Mouse (Mus musculus): ENCODE results near the gene Zbtb20. TPM values are rescaled to one million over a fixed set of nuclear protein-coding genes. Genes with fewer than 3 reads are reported as not detected.

Gene Zbtb20
- total and polyA plus RNA-seq, 3 experiments: 1.8 to 18.1 (median 6.6) TPM

DNA sequence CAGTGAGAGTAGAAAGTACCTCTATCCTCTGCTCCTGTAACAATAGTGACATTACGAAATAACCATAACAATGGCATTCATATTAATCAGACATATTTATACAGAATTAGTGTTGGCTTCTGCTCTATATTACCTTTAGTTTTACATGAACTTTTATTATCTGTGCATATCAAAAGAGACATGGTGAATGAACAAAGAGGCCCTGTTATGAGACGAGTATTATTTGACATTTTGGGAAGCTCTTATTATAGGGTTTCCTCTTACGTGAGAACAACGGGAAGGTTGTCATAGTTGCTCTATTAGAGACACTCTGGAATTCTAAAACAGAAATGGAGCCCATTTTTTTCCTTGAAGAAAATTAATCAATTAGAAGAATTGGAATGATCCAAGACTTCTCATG lies 161.6 kb downstream of the Zbtb20 start:
- H3K36me3 ChIP-seq (replicated peaks): no peaks in the 10 kb centered on the region
- no peak for ATAC-seq (ENCODE audit: extremely low read depth, insufficient number of reproducible peaks, low FRiP score, poor library complexity, severe bottlenecking)
- no peaks in the 10 kb centered on the region for H3K9me3 ChIP-seq (replicated peaks)
- H3K4me3 ChIP-seq (ENCODE audit: low read depth, low read length): no peak overlapping the region
- no peaks in the 10 kb centered on the region for H3K4me1 ChIP-seq (ENCODE audit: insufficient read depth, low read depth, low read length)
- no peaks in the 10 kb centered on the region for H3K27me3 ChIP-seq (ENCODE audit: insufficient read depth, low read length)
- TF ChIP-seq POLR2AphosphoS5 (IDR thresholded peaks at IDR 0.05; ENCODE audit: insufficient replicate concordance, low read depth, low read length) (no peak), CTCF (IDR thresholded peaks at IDR 0.05; ENCODE audit: low read depth, low read length) (no peak)
- no peak for DNase-seq (ENCODE audit: low spot score)

DNA sequence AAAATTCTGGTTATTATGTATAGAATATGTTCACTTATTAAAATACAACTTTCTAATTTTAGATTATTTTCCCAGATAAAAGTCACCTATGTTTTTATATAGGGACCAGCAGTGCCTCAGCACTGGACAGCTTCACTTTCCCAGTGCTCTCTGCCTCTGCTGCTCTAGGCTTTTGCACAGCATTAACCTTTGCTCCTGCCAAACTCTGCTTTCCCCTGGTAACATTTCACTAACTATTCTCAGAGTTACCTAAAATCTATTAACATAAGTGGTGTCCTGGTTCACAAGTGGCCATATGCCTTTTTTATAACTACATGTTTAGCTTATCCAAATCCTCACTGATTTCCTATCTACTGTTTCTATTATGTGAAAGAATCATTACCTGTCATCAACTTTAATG lies 169.9 kb downstream of the Zbtb20 start:
- Histone ChIP-seq H3K4me3 (ENCODE audit: low read depth, low read length) (no peak overlapping the region), H3K9me3 (replicated peaks) (no peaks in the 10 kb centered on the region), H3K27me3 (ENCODE audit: insufficient read depth, low read length) (no peaks in the 10 kb centered on the region), H3K36me3 (replicated peaks) (no peaks in the 10 kb centered on the region), H3K4me1 (ENCODE audit: insufficient read depth, low read depth, low read length) (no peaks in the 10 kb centered on the region)
- no peak for ATAC-seq (ENCODE audit: extremely low read depth, insufficient number of reproducible peaks, low FRiP score, poor library complexity, severe bottlenecking)
- TF ChIP-seq TAL1 (conservative IDR thresholded peaks at IDR 0.05; ENCODE audit: low read depth, low read length) (no peak), POLR2AphosphoS5 (IDR thresholded peaks at IDR 0.05; ENCODE audit: insufficient replicate concordance, low read depth, low read length) (no peak), GATA1 (IDR thresholded peaks at IDR 0.05; ENCODE audit: borderline replicate concordance, low read length) (no peak), GATA2 (IDR thresholded peaks at IDR 0.05; ENCODE audit: borderline replicate concordance, low read depth, low read length) (no peak), CTCF (IDR thresholded peaks at IDR 0.05; ENCODE audit: low read depth, low read length) (no peak)
- DNase-seq (ENCODE audit: low spot score): no peak

DNA sequence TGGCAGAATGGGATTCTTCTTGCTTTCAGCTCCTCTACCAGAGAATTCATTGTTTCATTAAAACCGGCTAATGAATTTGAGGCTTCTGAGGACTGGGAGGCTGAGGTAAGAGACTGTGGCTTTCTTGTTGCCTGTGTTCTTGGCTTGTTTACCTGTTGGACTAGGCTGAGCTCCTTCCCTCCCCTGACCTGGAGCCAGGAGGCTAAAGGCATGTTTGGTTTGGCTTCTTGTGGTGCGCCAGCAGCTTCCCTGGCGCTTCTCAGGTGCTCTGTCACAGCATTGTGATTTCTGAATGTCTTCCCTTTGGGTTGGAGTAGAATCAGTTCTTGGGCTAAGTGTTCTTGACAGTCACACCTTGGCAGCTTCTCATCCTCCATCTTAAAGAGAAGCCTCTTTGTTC lies 171.0 kb downstream of the Zbtb20 start:
- Histone ChIP-seq H3K4me1 (ENCODE audit: insufficient read depth, low read depth, low read length) (no peaks in the 10 kb centered on the region), H3K36me3 (replicated peaks) (no peaks in the 10 kb centered on the region), H3K9me3 (replicated peaks) (no peaks in the 10 kb centered on the region), H3K4me3 (ENCODE audit: low read depth, low read length) (no peak overlapping the region), H3K27me3 (ENCODE audit: insufficient read depth, low read length) (no peaks in the 10 kb centered on the region)
- no peak for DNase-seq (ENCODE audit: low spot score)
- no peak for ATAC-seq (ENCODE audit: extremely low read depth, insufficient number of reproducible peaks, low FRiP score, poor library complexity, severe bottlenecking)
- no peak for TF ChIP-seq POLR2AphosphoS5 (IDR thresholded peaks at IDR 0.05; ENCODE audit: insufficient replicate concordance, low read depth, low read length)

DNA sequence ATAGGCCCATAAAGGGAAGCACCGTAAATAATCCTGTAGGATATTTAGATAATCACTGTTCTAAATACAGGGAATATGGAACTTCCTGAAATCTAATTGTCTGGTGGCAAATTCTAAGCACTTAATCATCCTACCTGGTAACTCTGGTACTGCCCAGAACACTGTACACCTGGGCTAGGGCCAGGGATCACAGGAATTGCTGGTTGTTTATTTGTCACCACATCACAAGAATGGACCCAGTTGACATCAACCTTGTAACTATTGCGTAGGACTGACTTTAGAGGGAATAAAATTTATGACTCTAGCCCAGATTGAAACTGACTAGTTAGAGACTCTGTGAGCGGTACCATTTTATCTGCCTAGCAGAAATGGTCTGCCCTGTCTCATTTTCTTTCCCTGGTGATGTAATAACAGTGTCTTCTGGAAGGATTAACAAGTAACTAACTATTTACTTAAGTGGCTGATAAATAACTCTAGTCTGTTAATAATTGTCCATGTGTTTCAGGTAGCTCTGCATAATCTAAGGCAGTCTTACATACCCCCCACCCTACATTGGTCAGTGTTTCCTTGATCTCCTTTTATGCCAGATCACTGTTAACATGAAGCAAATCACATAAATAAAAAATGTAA lies 194.1 kb downstream of the Zbtb20 start:
- no peak overlapping the region for H3K4me3 ChIP-seq (ENCODE audit: low read depth, low read length)
- no peaks in the 10 kb centered on the region for H3K4me1 ChIP-seq (ENCODE audit: insufficient read depth, low read depth, low read length)
- no peaks in the 10 kb centered on the region for H3K9me3 ChIP-seq (replicated peaks)
- TF ChIP-seq POLR2AphosphoS5 (IDR thresholded peaks at IDR 0.05; ENCODE audit: insufficient replicate concordance, low read depth, low read length) (no peak), GATA1 (IDR thresholded peaks at IDR 0.05; ENCODE audit: borderline replicate concordance, low read length) (no peak), TAL1 (conservative IDR thresholded peaks at IDR 0.05; ENCODE audit: low read depth, low read length) (no peak), GATA2 (IDR thresholded peaks at IDR 0.05; ENCODE audit: borderline replicate concordance, low read depth, low read length) (no peak), CTCF (IDR thresholded peaks at IDR 0.05; ENCODE audit: low read depth, low read length) (no peak)
- H3K27me3 ChIP-seq (ENCODE audit: insufficient read depth, low read length): no peaks in the 10 kb centered on the region
- no peak for DNase-seq (ENCODE audit: low spot score)
- no peaks in the 10 kb centered on the region for H3K36me3 ChIP-seq (replicated peaks)
- no peak for ATAC-seq (ENCODE audit: extremely low read depth, insufficient number of reproducible peaks, low FRiP score, poor library complexity, severe bottlenecking)

DNA sequence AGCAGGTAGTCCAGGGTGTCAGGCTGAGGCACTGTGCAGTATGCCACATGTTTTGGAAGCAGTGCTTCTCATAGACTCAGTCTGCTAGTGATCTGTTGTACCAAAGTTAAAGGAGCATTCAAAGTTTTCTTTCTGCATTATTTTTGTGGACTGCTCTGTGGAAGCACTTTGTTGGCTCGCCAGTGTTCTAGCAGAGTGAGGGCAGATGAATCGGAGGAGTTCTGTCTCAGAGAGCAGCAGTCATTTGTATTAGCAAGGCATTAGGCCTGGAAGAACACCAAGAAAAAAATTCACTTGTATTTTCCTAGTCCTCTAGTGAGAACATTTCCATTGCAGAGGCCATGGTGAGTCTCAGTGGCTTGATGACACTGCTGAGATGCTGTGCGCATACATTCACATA lies 196.2 kb downstream of the Zbtb20 start:
- no peaks in the 10 kb centered on the region for H3K4me1 ChIP-seq (ENCODE audit: insufficient read depth, low read depth, low read length)
- DNase-seq (ENCODE audit: low spot score) (no peak), ATAC-seq (ENCODE audit: extremely low read depth, insufficient number of reproducible peaks, low FRiP score, poor library complexity, severe bottlenecking) (no peak)
- TF ChIP-seq GATA1 (IDR thresholded peaks at IDR 0.05; ENCODE audit: borderline replicate concordance, low read length): no peak
- no peak for TF ChIP-seq CTCF (IDR thresholded peaks at IDR 0.05; ENCODE audit: low read depth, low read length)
- TF ChIP-seq TAL1 (conservative IDR thresholded peaks at IDR 0.05; ENCODE audit: low read depth, low read length): no peak
- TF ChIP-seq GATA2 (IDR thresholded peaks at IDR 0.05; ENCODE audit: borderline replicate concordance, low read depth, low read length): no peak
- TF ChIP-seq POLR2AphosphoS5 (IDR thresholded peaks at IDR 0.05; ENCODE audit: insufficient replicate concordance, low read depth, low read length): no peak
- H3K4me3 ChIP-seq (ENCODE audit: low read depth, low read length): no peak overlapping the region
- H3K36me3 ChIP-seq (replicated peaks): no peaks in the 10 kb centered on the region
- H3K9me3 ChIP-seq (replicated peaks): no peaks in the 10 kb centered on the region
- H3K27me3 ChIP-seq (ENCODE audit: insufficient read depth, low read length): no peaks in the 10 kb centered on the region

DNA sequence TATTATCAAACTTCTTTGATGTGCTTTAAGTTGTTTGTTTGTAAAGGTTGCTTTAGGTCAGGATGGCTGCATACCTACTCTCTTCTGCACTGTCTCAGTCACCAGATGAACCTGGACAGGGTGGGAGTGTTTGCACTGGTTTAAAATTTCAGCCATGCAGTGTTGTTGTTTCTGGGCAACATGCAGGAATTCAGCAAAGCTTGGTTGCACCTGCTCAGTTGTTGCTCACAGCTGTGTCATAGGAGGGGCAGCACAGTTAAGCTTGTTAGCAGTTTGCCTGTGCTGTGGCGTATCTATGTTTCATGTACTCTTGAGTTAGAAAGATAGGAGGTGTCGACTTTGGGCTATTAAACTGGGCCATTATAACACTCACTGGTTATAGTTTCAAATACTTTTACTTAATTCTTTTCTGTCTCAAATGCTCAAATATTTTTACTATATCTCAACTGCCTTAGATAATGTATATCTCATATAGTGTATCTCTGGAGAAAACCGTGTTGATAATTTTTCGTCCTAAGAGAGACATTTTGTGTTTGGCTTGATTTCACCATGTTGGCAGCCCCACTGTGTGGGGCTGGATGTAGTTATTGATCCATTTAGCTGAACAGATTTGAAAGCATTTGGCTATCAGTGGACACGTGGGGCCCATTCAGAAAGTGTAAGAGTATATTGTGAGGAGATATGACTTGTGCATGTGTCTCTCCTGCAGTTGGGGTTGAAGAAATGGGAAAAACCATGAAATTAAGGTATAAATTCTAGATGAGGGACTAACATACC lies 197.3 kb downstream of the Zbtb20 start:
- DNase-seq (ENCODE audit: low spot score) (no peak), ATAC-seq (ENCODE audit: extremely low read depth, insufficient number of reproducible peaks, low FRiP score, poor library complexity, severe bottlenecking) (no peak)
- Histone ChIP-seq H3K36me3 (replicated peaks) (no peaks in the 10 kb centered on the region), H3K4me3 (ENCODE audit: low read depth, low read length) (no peak overlapping the region), H3K27me3 (ENCODE audit: insufficient read depth, low read length) (no peaks in the 10 kb centered on the region), H3K9me3 (replicated peaks) (no peaks in the 10 kb centered on the region), H3K4me1 (ENCODE audit: insufficient read depth, low read depth, low read length) (no peaks in the 10 kb centered on the region)
- TF ChIP-seq GATA2 (IDR thresholded peaks at IDR 0.05; ENCODE audit: borderline replicate concordance, low read depth, low read length) (no peak), CTCF (IDR thresholded peaks at IDR 0.05; ENCODE audit: low read depth, low read length) (no peak), GATA1 (IDR thresholded peaks at IDR 0.05; ENCODE audit: borderline replicate concordance, low read length) (no peak), POLR2AphosphoS5 (IDR thresholded peaks at IDR 0.05; ENCODE audit: insufficient replicate concordance, low read depth, low read length) (no peak)

Data from G1E (cell line).